Mouse (Mus musculus): ENCODE measurements around the gene Pex13.
"Not testable (repeated sequence)": the region's sequence is repeated elsewhere in the genome, so short reads cannot be mapped to it uniquely, and the experiment has no call there.

The Pex13 gene

DNA sequence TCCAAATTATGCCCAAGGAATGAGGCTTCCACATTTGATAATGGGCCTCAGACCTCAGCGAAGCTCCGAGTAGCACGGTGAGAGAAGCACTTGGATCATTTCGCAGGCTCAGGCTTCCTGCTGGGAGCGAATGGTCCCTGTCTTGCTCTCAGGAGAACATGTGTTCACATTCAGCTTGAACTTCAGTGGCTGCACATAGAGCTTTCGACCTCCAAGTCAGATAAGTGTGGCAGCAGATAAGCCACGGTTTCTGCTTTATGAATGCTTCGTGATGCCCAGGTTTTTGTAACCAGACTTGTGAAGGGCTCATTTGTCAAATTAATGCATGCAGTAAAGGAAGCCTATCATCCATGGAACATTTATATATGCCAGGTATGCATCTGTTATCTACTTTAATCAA, 31.2 kb downstream of the Pex13 start:
- no peak for DNase-seq

DNA sequence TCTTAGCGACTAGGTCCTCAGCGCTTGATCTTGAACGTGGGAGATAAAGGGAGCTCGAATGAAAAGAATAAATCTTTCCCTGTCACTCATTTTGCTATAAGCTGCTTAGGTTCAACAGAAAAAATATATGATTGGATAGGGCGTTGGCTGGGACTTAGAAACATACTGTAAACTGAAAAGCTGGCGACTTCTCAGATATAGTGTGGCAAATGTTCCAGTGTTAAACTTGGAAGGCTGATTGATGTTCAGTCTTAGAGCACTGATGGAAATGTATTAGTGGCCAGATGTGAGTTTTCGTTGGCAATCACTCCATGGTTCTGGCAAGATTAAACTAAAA, 31.9 kb downstream of the Pex13 start:
- DNase-seq: no peak

DNA sequence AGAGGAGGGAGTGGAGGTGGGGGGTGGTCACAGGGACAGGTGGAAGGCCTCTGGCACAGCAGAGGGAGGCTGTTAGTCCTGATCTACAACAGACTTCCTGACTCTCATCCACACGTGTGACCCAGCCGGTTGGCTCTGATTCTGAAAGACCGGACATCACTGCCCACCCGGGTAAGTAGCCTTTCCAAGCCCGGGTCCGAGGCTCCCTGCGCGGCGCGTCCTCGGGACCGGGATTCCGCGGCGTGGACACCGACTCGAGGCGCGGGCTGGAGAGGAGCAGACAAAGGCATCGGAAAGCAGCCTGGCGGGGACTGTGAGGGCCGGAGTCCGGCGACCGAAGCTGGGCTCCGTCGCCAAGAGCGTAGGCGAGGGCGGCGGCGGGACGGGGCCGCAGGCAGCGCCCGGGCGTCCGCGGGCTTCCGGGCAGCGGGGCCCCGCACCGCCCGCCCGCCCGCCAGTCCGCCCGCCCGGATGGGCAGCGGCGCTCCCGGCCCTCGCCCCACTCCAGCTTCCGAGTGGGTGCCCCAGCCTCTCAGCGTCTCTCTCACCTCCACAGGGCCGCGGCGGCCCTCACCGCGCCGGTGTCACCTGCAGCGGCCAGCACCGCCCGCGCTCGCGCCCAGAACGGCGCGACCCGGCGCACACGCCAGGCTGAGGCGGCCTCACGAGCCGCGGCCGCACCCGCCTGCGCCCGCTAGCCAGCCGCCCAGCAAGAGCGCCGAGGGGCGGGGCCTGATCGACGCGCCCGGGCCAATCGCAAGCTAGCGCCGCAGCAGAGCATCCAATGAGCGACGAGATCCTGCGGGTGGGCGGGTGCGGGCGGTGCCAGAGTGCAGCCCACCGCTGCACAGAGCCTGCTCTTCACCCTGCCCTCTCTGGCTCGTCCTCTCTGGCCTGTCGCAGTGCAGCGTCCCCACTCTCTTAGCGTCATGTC, 32.5 kb downstream of the Pex13 start, which contains the start of gene 0610010F05Rik:
TSS of gene 0610010F05Rik (minus strand) at position 695 of the 934 bp plus-strand sequence.
- DNase-seq: peak; percentile 86

DNA sequence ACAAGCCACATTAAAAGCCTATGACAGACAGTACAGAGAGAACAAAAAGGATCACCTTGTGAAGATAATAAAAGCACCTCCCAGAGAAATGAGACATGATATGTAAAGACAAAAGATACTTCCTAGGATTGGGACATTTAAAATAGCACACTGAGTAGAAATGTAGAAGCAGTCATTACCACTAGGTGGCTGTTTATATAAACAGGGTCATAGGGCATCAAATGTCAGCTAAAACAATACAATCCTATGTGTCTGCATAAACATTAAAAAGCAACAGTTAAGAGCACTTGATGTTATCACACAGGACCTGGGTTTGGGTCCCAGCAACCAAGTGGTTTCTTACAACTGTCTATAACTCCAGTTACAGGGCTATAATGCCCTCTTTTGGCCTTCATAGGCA, 35.1 kb downstream of the Pex13 start:
- DNase-seq: no peak

DNA sequence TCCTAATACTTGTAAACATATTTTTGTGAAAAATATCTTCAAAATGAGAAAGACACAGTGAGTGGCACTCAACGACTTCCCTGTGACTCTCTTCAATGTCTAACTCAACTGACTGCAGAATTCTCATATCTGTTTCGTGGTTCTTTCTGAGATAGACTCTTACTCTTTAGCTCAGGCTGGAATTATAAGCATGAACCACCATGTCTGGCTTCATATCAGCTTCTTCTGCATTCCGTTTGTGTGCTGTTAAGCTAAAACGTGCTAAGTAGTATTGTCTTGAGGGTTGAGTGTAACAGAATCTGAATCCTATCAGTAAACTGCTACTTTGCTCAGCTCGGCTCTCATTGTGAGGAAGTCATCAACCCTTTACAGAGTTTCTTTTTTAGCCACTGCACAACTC, 46.8 kb downstream of the Pex13 start:
- DNase-seq: no peak

DNA sequence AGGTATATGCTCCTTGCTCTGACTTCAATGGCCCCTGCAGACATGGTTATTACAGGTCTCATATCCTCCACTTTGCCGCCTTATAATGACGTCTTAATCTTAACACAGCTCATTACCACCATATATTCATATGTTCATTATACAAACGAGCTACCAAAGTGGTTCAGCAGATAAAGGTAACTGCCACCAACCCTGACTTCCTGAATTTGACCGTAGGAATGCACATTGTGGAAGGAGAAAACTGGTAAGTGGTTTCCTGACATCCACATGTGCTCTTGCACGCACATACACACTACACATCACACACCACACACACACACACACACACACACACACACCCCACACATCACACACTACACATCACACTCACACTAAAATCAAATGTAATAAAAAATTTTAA, 51.2 kb downstream of the Pex13 start:
- DNase-seq: no peak

DNA sequence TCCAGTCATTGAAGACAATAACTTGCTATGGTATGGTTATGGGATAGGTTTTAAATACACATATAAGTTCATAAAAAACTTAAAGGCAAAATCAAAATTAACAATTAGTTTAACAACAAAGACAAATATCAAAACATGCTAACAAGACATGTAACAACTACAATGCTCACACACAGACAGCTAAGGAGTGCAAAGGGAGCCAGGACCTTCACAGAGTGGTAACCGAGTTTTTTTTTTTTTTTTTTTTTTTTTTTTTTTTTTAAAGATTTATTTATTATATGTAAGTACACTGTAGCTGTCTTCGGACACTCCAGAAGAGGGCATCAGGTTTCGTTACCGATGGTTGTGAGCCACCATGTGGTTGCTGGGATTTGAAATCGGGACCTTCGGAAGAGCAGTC, 58.5 kb downstream of the Pex13 start:
- not testable (repeated sequence) for DNase-seq
